Mouse (Mus musculus): Measurements from ENCODE around the gene Ccs.
"Not testable (repeated sequence)": the region's sequence is repeated elsewhere in the genome, so short reads cannot be mapped to it uniquely, and the experiment has no call there.

Gene Ccs

GRCm38 (mm10) chr19:4839149-4839548 lies at the start of gene Ccs, which contains the start of gene Ccdc87:
Gene Ccs, minus strand, starts transcription at chr19:4839332.
Gene Ccdc87, plus strand, starts transcription at chr19:4839366.
- DNase-seq: peak; percentile 97 to 98

- no peak for DNase-seq
Observed at GRCm38 (mm10) chr19:4883961-4884360, 44.8 kb upstream of the Ccs start.

- DNase-seq: no peak
Observed at GRCm38 (mm10) chr19:4879324-4879703, 40.2 kb upstream of the Ccs start.

- peak; percentile 98 to 99 for DNase-seq
Observed at GRCm38 (mm10) chr19:4878405-4879323, 39.5 kb upstream of the Ccs start, which contains the start of gene Zdhhc24. Gene Zdhhc24, plus strand, starts transcription at chr19:4878668.

GRCm38 (mm10) chr19:4877785-4878184 lies 38.7 kb upstream of the Ccs start, which contains the start of gene Actn3:
Gene Actn3, minus strand, starts transcription at chr19:4877909.
- DNase-seq: no peak

GRCm38 (mm10) chr19:4876755-4877154 lies 37.6 kb upstream of the Ccs start:
- DNase-seq: no peak

GRCm38 (mm10) chr19:4876241-4876640 lies 37.1 kb upstream of the Ccs start:
- no peak for DNase-seq

- not testable (repeated sequence) for DNase-seq
Observed at GRCm38 (mm10) chr19:4874613-4875012, 35.5 kb upstream of the Ccs start.

- peak; percentile 30 to 64 for DNase-seq
Observed at GRCm38 (mm10) chr19:4865147-4865546, 26.0 kb upstream of the Ccs start.

GRCm38 (mm10) chr19:4863048-4863447 lies 23.9 kb upstream of the Ccs start:
- peak; percentile 46 to 47 for DNase-seq

GRCm38 (mm10) chr19:4859081-4859480 lies 19.9 kb upstream of the Ccs start:
- DNase-seq: no peak

GRCm38 (mm10) chr19:4855951-4856350 lies 16.8 kb upstream of the Ccs start:
- DNase-seq: no peak

- no peak for DNase-seq
Observed at GRCm38 (mm10) chr19:4855470-4855820, 16.3 kb upstream of the Ccs start.

GRCm38 (mm10) chr19:4854552-4855469 lies 15.7 kb upstream of the Ccs start, which contains the start of gene Ctsf:
Gene Ctsf, plus strand, starts transcription at chr19:4855130.
- peak; percentile 94 to 95 for DNase-seq

- DNase-seq: no peak
Observed at GRCm38 (mm10) chr19:4850281-4850680, 11.1 kb upstream of the Ccs start.

GRCm38 (mm10) chr19:4849800-4850199 lies 10.7 kb upstream of the Ccs start:
- DNase-seq: no peak

GRCm38 (mm10) chr19:4847490-4847889 lies 8.4 kb upstream of the Ccs start:
- DNase-seq: peak; percentile 45 to 63

GRCm38 (mm10) chr19:4845846-4846245 lies 6.7 kb upstream of the Ccs start:
- DNase-seq: no peak

- no peak for DNase-seq
Observed at GRCm38 (mm10) chr19:4842611-4843010, 3.5 kb upstream of the Ccs start.

GRCm38 (mm10) chr19:4840848-4841247 lies 1.7 kb upstream of the Ccs start:
- DNase-seq: no peak

GRCm38 (mm10) chr19:4838526-4839140 lies 499 bp downstream of the Ccs start:
- DNase-seq: no peak

GRCm38 (mm10) chr19:4837049-4837448 lies 2.1 kb downstream of the Ccs start:
- no peak for DNase-seq

- peak in 1 of 2 experiments; percentile 27 for DNase-seq
Observed at GRCm38 (mm10) chr19:4836096-4836495, 3.0 kb downstream of the Ccs start.

Data from cerebellum, postnatal 14 days (tissue).